Mouse (Mus musculus) hindbrain, embryonic 14.5 days (tissue): ENCODE data around the gene Dact3. TPM values are rescaled to one million over a fixed set of nuclear protein-coding genes. Genes with fewer than 3 reads are reported as not detected.

Experiments used
- ATAC-seq: fragments of 200-750 bp; cut with Nextera tagmentation; 2 replicates; pipeline ENCODE4 v1.8.0; 2017; ENCODE audit warnings: moderate number of reproducible peaks, mild to moderate bottlenecking, moderate TSS enrichment, moderate library complexity; ENCODE audit not compliant: low FRiP score
- DNase-seq: peaks from one replicate; pipeline ENCODE4 v3.0.0-alpha.2; 2015; ENCODE audit warnings: low spot score
- H3K27ac ChIP-seq: fragments of 300-500 bp; sonication (generic); 2 replicates; pipeline ENCODE4 v1.5.1; 2014; ENCODE audit warnings: mild to moderate bottlenecking, moderate library complexity
- H3K27me3 ChIP-seq: fragments of 300-500 bp; sonication (generic); 2 replicates; pipeline ENCODE4 v1.6.1; 2014; ENCODE audit warnings: mild to moderate bottlenecking, low read length, mixed read lengths; ENCODE audit not compliant: control insufficient read depth, insufficient read depth
- H3K36me3 ChIP-seq: fragments of 300-500 bp; sonication (generic); replicated peaks from 2 replicates; pipeline ENCODE4 v1.6.1; 2014; ENCODE audit not compliant: control insufficient read depth, insufficient read depth
- H3K4me1 ChIP-seq: fragments of 300-500 bp; sonication (generic); replicated peaks from 2 replicates; pipeline ENCODE4 v1.6.1; 2014; ENCODE audit warnings: antibody characterized with exemption, low read length, mixed read lengths; ENCODE audit not compliant: control insufficient read depth, insufficient read depth
- H3K4me2 ChIP-seq: fragments of 300-500 bp; sonication (generic); replicated peaks from 2 replicates; pipeline ENCODE4 v1.6.1; 2014; ENCODE audit warnings: mild to moderate bottlenecking, moderate library complexity
- H3K4me3 ChIP-seq: fragments of 300-500 bp; sonication (generic); replicated peaks from 2 replicates; pipeline ENCODE4 v1.5.1; 2014; ENCODE audit warnings: mild to moderate bottlenecking, low read length
- H3K9ac ChIP-seq: fragments of 300-500 bp; sonication (generic); 2 replicates; pipeline ENCODE4 v1.6.1; 2014
- H3K9me3 ChIP-seq: fragments of 300-500 bp; sonication (generic); 2 replicates; pipeline ENCODE4 v1.6.1; 2016; ENCODE audit warnings: low read length; ENCODE audit not compliant: control insufficient read depth
- WGBS: fragments of 180-500 bp; shearing (Covaris S2); extraction: QIAGEN DNeasy Blood & Tissue Kit; methylation state at CpG from one replicate; pipeline ENCODE4 v1.1.7; 2014; 5-methylcytosine and 5-hydroxymethylcytosine counted together
- polyA plus RNA-seq: library from polyadenylated mRNA; unstranded; fragments of >200 nt; fragmentation: Nextera tagmentation; extraction: Ambion mirVana; gene quantifications from 2 replicates; pipeline ENCODE4 v1.2.1, GENCODE M21; 2014

Gene Dact3
- polyA plus RNA-seq, 1 experiment from 2014 or later = 5.8 TPM

DNA sequence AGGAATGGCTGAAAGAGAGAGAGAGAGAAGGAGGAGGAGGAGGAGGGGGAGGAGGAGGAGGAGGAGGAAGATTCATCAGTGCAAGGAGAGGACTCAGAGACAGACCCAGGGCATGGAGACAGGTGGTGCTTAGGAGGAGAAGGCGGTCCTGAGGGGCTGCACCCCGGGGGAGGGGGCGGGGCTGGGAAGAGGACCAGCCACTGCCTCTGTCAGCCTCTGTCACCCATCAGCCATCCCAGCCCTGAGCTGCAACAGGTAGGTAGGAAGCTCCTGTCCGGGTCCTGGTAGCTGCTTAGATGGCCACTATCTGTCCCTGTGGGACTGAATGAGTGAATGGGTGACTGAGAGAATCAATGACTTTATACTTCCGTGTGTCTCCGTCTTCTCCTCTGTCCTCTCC, 18.5 kb downstream of the Dact3 start:
- H3K27me3 ChIP-seq = peaks cover 17% of the 10 kb centered on the region
- no peak overlapping the region for H3K9ac ChIP-seq
- no peaks in the 10 kb centered on the region for H3K9me3 ChIP-seq
- no peak overlapping the region for H3K27ac ChIP-seq
- no peak for DNase-seq
- no peak overlapping the region for H3K4me2 ChIP-seq
- no peaks in the 10 kb centered on the region for H3K36me3 ChIP-seq
- peaks cover 15% of the 10 kb centered on the region for H3K4me1 ChIP-seq
- ATAC-seq = no peak
- WGBS = 2% methylated on average over 6 of the region's 6 CpGs
- no peak overlapping the region for H3K4me3 ChIP-seq

DNA sequence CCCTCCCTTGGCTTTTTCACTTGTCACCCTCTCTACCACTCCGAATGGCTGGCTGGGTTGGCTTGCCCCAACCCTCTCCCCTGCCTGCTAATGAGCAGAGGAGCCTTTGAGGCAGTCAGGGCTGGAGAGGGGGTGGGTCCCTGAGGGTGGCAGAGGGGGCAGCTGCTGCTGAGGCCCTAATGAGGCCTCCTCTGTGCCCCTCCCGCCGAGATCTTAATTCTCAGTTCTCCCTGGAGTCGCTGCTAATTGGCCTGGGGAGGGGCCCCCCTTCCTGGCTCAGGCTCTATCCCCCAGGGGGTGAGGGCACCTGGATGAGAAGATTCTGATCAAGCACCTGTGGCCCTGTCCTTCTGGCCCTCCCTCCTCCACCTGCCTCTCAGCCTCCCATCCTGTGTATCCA, 19.2 kb downstream of the Dact3 start:
- no peaks in the 10 kb centered on the region for H3K36me3 ChIP-seq
- H3K27ac ChIP-seq = 0 out of 2 replicates have a peak overlapping the region, but pooled peaks have one; percentile 32
- no peaks in the 10 kb centered on the region for H3K9me3 ChIP-seq
- no peak for DNase-seq
- ATAC-seq = peak; percentile 32
- no peak overlapping the region for H3K4me3 ChIP-seq
- peaks cover 15% of the 10 kb centered on the region for H3K4me1 ChIP-seq
- no peak overlapping the region for H3K9ac ChIP-seq
- H3K4me2 ChIP-seq = peak overlapping the region; percentile 48
- H3K27me3 ChIP-seq = peaks cover 17% of the 10 kb centered on the region
- WGBS = 1% methylated on average over 4 of the region's 4 CpGs

GRCm38 (mm10) chr7:16895000-16895399, 19.9 kb downstream of the Dact3 start:
- ATAC-seq = peak; percentile 7
- Histone ChIP-seq H3K9me3 (no peaks in the 10 kb centered on the region), H3K27me3 (peaks cover 17% of the 10 kb centered on the region), H3K4me1 (peaks cover 15% of the 10 kb centered on the region), H3K27ac (0 out of 2 replicates have a peak overlapping the region, but pooled peaks have one; percentile 32), H3K9ac (peak overlapping the region; percentile 20; the same call in 1 of the 2 replicates), H3K36me3 (no peaks in the 10 kb centered on the region), H3K4me3 (peak overlapping the region; percentile 15; the same call in 1 of the 2 replicates), H3K4me2 (peak overlapping the region; percentile 48)
- 2% methylated on average over 24 of the region's 24 CpGs for WGBS
- DNase-seq = peak; percentile 75

DNA sequence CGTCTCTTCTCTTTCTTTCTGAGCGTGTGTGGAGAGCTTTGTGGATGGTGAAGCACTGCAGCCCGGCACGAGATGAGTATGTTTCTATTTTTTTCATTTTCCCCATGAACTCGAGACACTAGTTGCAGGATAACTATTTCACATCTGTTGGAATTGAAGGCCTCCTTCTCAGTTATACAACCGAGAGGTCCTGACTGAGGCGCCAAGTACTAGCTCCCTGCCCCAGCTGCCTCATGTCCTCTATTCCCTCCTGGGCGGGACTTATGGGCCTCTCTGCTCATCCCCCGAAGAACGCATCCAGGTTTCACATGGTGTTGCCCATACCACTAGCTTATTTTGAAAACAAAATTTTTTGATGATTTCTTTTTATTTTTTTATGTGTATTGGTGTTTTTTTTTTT, 20.4 kb downstream of the Dact3 start:
- Histone ChIP-seq H3K36me3 (no peaks in the 10 kb centered on the region), H3K4me3 (peak overlapping the region; percentile 15; the same call in 1 of the 2 replicates), H3K27me3 (peaks cover 17% of the 10 kb centered on the region), H3K27ac (no peak overlapping the region), H3K9me3 (no peaks in the 10 kb centered on the region), H3K9ac (0 out of 2 replicates have a peak overlapping the region, but pooled peaks have one; percentile 20), H3K4me2 (peak overlapping the region; percentile 48), H3K4me1 (peaks cover 17% of the 10 kb centered on the region)
- 27% methylated on average over 10 of the region's 10 CpGs for WGBS
- no peak for ATAC-seq
- DNase-seq = no peak

GRCm38 (mm10) chr7:16900526-16900925, 25.4 kb downstream of the Dact3 start:
- DNase-seq = no peak
- no peak overlapping the region for H3K9ac ChIP-seq
- WGBS = 22% methylated on average over 5 of the region's 5 CpGs
- H3K9me3 ChIP-seq = no peaks in the 10 kb centered on the region
- H3K27me3 ChIP-seq = peaks cover under 1% of the 10 kb centered on the region; the same call in 1 of the 2 replicates
- peaks cover 10% of the 10 kb centered on the region; the same call in 1 of the 2 replicates for H3K4me1 ChIP-seq
- no peak overlapping the region for H3K27ac ChIP-seq
- no peak overlapping the region for H3K4me2 ChIP-seq
- peak; percentile 21; the same call in 1 of the 2 replicates for ATAC-seq
- no peaks in the 10 kb centered on the region for H3K36me3 ChIP-seq
- no peak overlapping the region for H3K4me3 ChIP-seq

- Histone ChIP-seq H3K36me3 (no peaks in the 10 kb centered on the region), H3K9me3 (no peaks in the 10 kb centered on the region), H3K4me3 (no peak overlapping the region), H3K27me3 (no peaks in the 10 kb centered on the region), H3K4me1 (peaks cover 12% of the 10 kb centered on the region; the same call in 1 of the 2 replicates), H3K9ac (no peak overlapping the region), H3K4me2 (no peak overlapping the region), H3K27ac (no peak overlapping the region)
- ATAC-seq (no peak), DNase-seq (no peak)
- 74% methylated on average over 2 of the region's 2 CpGs for WGBS
Observed at GRCm38 (mm10) chr7:16903439-16903955, 28.4 kb downstream of the Dact3 start.

- no peak overlapping the region for H3K9ac ChIP-seq
- H3K9me3 ChIP-seq = no peaks in the 10 kb centered on the region
- H3K27me3 ChIP-seq = no peaks in the 10 kb centered on the region
- WGBS = 37% methylated on average over 8 of the region's 10 CpGs
- ATAC-seq = no peak
- H3K4me2 ChIP-seq = no peak overlapping the region
- H3K27ac ChIP-seq = no peak overlapping the region
- H3K36me3 ChIP-seq = no peaks in the 10 kb centered on the region
- no peak for DNase-seq
- no peak overlapping the region for H3K4me3 ChIP-seq
- peaks cover 12% of the 10 kb centered on the region; the same call in 1 of the 2 replicates for H3K4me1 ChIP-seq
Observed at GRCm38 (mm10) chr7:16904120-16904675, 29.1 kb downstream of the Dact3 start.

- H3K9me3 ChIP-seq = no peaks in the 10 kb centered on the region
- no peaks in the 10 kb centered on the region for H3K27me3 ChIP-seq
- 55% methylated on average over 9 of the region's 9 CpGs for WGBS
- no peak overlapping the region for H3K9ac ChIP-seq
- no peaks in the 10 kb centered on the region for H3K36me3 ChIP-seq
- no peak for DNase-seq
- no peak overlapping the region for H3K27ac ChIP-seq
- peaks cover 9% of the 10 kb centered on the region; the same call in 1 of the 2 replicates for H3K4me1 ChIP-seq
- no peak overlapping the region for H3K4me3 ChIP-seq
- H3K4me2 ChIP-seq = no peak overlapping the region
- no peak for ATAC-seq
Observed at GRCm38 (mm10) chr7:16905491-16906021, 30.4 kb downstream of the Dact3 start.

- Histone ChIP-seq H3K9ac (no peak within 1 kb of the TSS), H3K4me2 (no peak within 1 kb of the TSS)
- 8% methylated on average over 6 of the region's 6 CpGs for WGBS
Observed at GRCm38 (mm10) chr7:16906281-16906680, 31.2 kb downstream of the Dact3 start, which contains the start of gene Ptgir. TSS of gene Ptgir (plus strand) at chr7:16906490.

More at GRCm38 (mm10) chr7:16906281-16906680, 31.2 kb downstream of the Dact3 start, which contains the start of gene Ptgir:
- H3K27ac ChIP-seq = no peak within 1 kb of the TSS
- no peaks in the 10 kb centered on the region for H3K27me3 ChIP-seq
- no peaks in the 10 kb centered on the region for H3K9me3 ChIP-seq
- ATAC-seq (no peak), DNase-seq (no peak)
- no peaks in the 10 kb centered on the region for H3K36me3 ChIP-seq
- H3K4me1 ChIP-seq = peaks cover 7% of the 10 kb centered on the region; the same call in 1 of the 2 replicates
- no peak within 1 kb of the TSS for H3K4me3 ChIP-seq
